Mouse (Mus musculus) small intestine, adult 2 months (tissue): Measurements from ENCODE around the gene Inca1. TPM values are rescaled to one million over a fixed set of nuclear protein-coding genes. Genes with fewer than 3 reads are reported as not detected.
A peak's percentile ranks its signal among the peaks of the same experiment; 100 is the strongest.

Source experiments
- H3K27ac ChIP-seq: fragments of 200-500 bp; 2 replicates; pipeline ENCODE4 v1.5.1; 2012; ENCODE audit warnings: low read depth, low read length, control low read depth, inconsistent platforms; ENCODE audit not compliant: insufficient read depth
- H3K27me3 ChIP-seq: fragments of 200-500 bp; 2 replicates; pipeline ENCODE4 v1.6.1; 2012; ENCODE audit warnings: mild to moderate bottlenecking, moderate library complexity, low read length, inconsistent platforms; ENCODE audit not compliant: control insufficient read depth, insufficient read depth
- H3K36me3 ChIP-seq: fragments of 200-500 bp; 2 replicates; pipeline ENCODE4 v1.6.1; 2012; ENCODE audit warnings: mild to moderate bottlenecking, low read length, control low read depth, inconsistent platforms; ENCODE audit not compliant: control insufficient read depth, insufficient read depth
- H3K4me1 ChIP-seq: fragments of 200-500 bp; 2 replicates; pipeline ENCODE4 v1.6.1; 2012; ENCODE audit warnings: low read length, inconsistent platforms, mixed read lengths; ENCODE audit not compliant: control insufficient read depth, insufficient read depth, insufficient read length
- H3K4me3 ChIP-seq: fragments of 200-500 bp; 2 replicates; pipeline ENCODE4 v1.5.1; 2012; ENCODE audit warnings: low read depth, mild to moderate bottlenecking, control low read depth, inconsistent platforms, low read length, moderate library complexity
- CTCF ChIP-seq: fragments of 200-500 bp; IDR thresholded peaks from 2 replicates; pipeline ENCODE4 v1.5.1; 2012; ENCODE audit warnings: low read depth, mild to moderate bottlenecking, control low read depth, inconsistent platforms, low read length, moderate library complexity, mixed read lengths; ENCODE audit not compliant: insufficient replicate concordance, insufficient read length; ENCODE audit errors: extremely low read depth
- POLR2A ChIP-seq: fragments of 200-500 bp; IDR thresholded peaks from 2 replicates; pipeline ENCODE4 v1.6.1; 2012; ENCODE audit warnings: low read depth, mild to moderate bottlenecking, control low read depth, inconsistent platforms, low read length, moderate library complexity
- WGBS: fragments of 180-500 bp; shearing (Covaris S2); methylation state at CpG from one replicate; pipeline ENCODE4 v1.1.7; 2018; 5-methylcytosine and 5-hydroxymethylcytosine counted together
- polyA plus RNA-seq: library from polyadenylated mRNA; depleted of rRNA; stranded (reverse); fragments of >200 nt; gene quantifications from 2 replicates; pipeline ENCODE4 v1.2.3, GENCODE M21; 2012; rRNA removed

Gene Inca1
- polyA plus RNA-seq = 0.38 and 0.79 TPM in 2 replicates

- WGBS = 2% methylated on average over 69 of the region's 69 CpGs
- no peak for TF ChIP-seq CTCF
- TF ChIP-seq POLR2A = peak; percentile 71
- H3K27me3 ChIP-seq = no peaks in the 10 kb centered on the region
These were observed at the start of gene Inca1, which contains the start of gene Kif1c for GRCm38 (mm10) chr11:70699722-70700556. Inca1 (minus strand) TSS chr11:70700155. Kif1c (plus strand) TSS chr11:70700548.

GRCm38 (mm10) chr11:70747876-70748545, 48.1 kb upstream of the Inca1 start:
- WGBS = 53% methylated on average over 4 of the region's 4 CpGs
- Histone ChIP-seq H3K36me3 (no peaks in the 10 kb centered on the region), H3K4me3 (no peak overlapping the region), H3K4me1 (peaks cover 21% of the 10 kb centered on the region), H3K27ac (peak overlapping the region; percentile 89), H3K27me3 (no peaks in the 10 kb centered on the region)
- TF ChIP-seq POLR2A = no peak
- no peak for TF ChIP-seq CTCF

More at GRCm38 (mm10) chr11:70699722-70700556, at the start of gene Inca1, which contains the start of gene Kif1c:
- H3K4me1 ChIP-seq = peaks cover 12% of the 10 kb centered on the region
- H3K27ac ChIP-seq = peak within 1 kb of the TSS; percentile 99
- peaks cover 23% of the 10 kb centered on the region for H3K36me3 ChIP-seq
- peak within 1 kb of the TSS; percentile 80 for H3K4me3 ChIP-seq

- Histone ChIP-seq H3K27ac (peak overlapping the region; percentile 84), H3K27me3 (no peaks in the 10 kb centered on the region), H3K36me3 (no peaks in the 10 kb centered on the region), H3K4me1 (peaks cover 21% of the 10 kb centered on the region), H3K4me3 (no peak overlapping the region)
- WGBS = 30% methylated on average over 7 of the region's 7 CpGs
- no peak for TF ChIP-seq POLR2A
- no peak for TF ChIP-seq CTCF
These were observed 45.7 kb upstream of the Inca1 start for GRCm38 (mm10) chr11:70745636-70746035.

GRCm38 (mm10) chr11:70742581-70743459, 42.9 kb upstream of the Inca1 start:
- Histone ChIP-seq H3K27ac (peak overlapping the region; percentile 67), H3K4me1 (peaks cover 17% of the 10 kb centered on the region), H3K36me3 (no peaks in the 10 kb centered on the region), H3K4me3 (no peak overlapping the region), H3K27me3 (no peaks in the 10 kb centered on the region)
- TF ChIP-seq POLR2A (no peak), CTCF (no peak)
- 71% methylated on average over 12 of the region's 12 CpGs for WGBS

GRCm38 (mm10) chr11:70742117-70742516, 42.2 kb upstream of the Inca1 start:
- Histone ChIP-seq H3K27ac (peak overlapping the region; percentile 67), H3K36me3 (no peaks in the 10 kb centered on the region), H3K4me1 (peaks cover 17% of the 10 kb centered on the region), H3K27me3 (no peaks in the 10 kb centered on the region), H3K4me3 (no peak overlapping the region)
- TF ChIP-seq POLR2A (no peak), CTCF (no peak)
- WGBS = 61% methylated on average over 7 of the region's 7 CpGs

GRCm38 (mm10) chr11:70741603-70742002, 41.6 kb upstream of the Inca1 start:
- Histone ChIP-seq H3K27me3 (no peaks in the 10 kb centered on the region), H3K4me1 (peaks cover 17% of the 10 kb centered on the region), H3K36me3 (no peaks in the 10 kb centered on the region), H3K27ac (peak overlapping the region; percentile 67; the same call in 1 of the 2 replicates), H3K4me3 (no peak overlapping the region)
- TF ChIP-seq POLR2A (no peak), CTCF (no peak)
- 51% methylated on average over 3 of the region's 3 CpGs for WGBS

- Histone ChIP-seq H3K4me1 (peaks cover 7% of the 10 kb centered on the region), H3K4me3 (no peak overlapping the region), H3K27me3 (no peaks in the 10 kb centered on the region), H3K36me3 (no peaks in the 10 kb centered on the region), H3K27ac (peak overlapping the region; percentile 73; the same call in 1 of the 2 replicates)
- TF ChIP-seq CTCF (no peak), POLR2A (no peak)
- WGBS = 16% methylated on average over 5 of the region's 5 CpGs
These were observed 37.8 kb upstream of the Inca1 start for GRCm38 (mm10) chr11:70737749-70738148.
